Mouse (Mus musculus) hindbrain, embryonic 13.5 days (tissue): Measurements from ENCODE around the gene Tcf20. TPM values are rescaled to one million over a fixed set of nuclear protein-coding genes. Genes with fewer than 3 reads are reported as not detected.

Experiments
- ATAC-seq: fragments of 200-750 bp; cut with Nextera tagmentation; 2 replicates; pipeline ENCODE4 v1.8.0; 2017; ENCODE audit warnings: moderate TSS enrichment; ENCODE audit not compliant: low FRiP score
- H3K27ac ChIP-seq: fragments of 300-500 bp; sonication (generic); 2 replicates; pipeline ENCODE4 v1.5.1; 2015; ENCODE audit warnings: inconsistent platforms, mild to moderate bottlenecking, moderate library complexity
- H3K27me3 ChIP-seq: fragments of 300-500 bp; sonication (generic); 2 replicates; pipeline ENCODE4 v1.6.1; 2015; ENCODE audit warnings: mild to moderate bottlenecking, inconsistent platforms
- H3K36me3 ChIP-seq: fragments of 300-500 bp; sonication (generic); 2 replicates; pipeline ENCODE4 v1.6.1; 2015; ENCODE audit warnings: mild to moderate bottlenecking, inconsistent platforms
- H3K4me1 ChIP-seq: fragments of 300-500 bp; sonication (generic); replicated peaks from 2 replicates; pipeline ENCODE4 v1.6.1; 2015; ENCODE audit warnings: inconsistent platforms
- H3K4me2 ChIP-seq: fragments of 300-500 bp; sonication (generic); 2 replicates; pipeline ENCODE4 v1.6.1; 2015; ENCODE audit warnings: inconsistent platforms, mild to moderate bottlenecking, moderate library complexity
- H3K4me3 ChIP-seq: fragments of 300-500 bp; sonication (generic); 2 replicates; pipeline ENCODE4 v1.5.1; 2015; ENCODE audit warnings: mild to moderate bottlenecking, inconsistent platforms
- H3K9ac ChIP-seq: fragments of 300-500 bp; sonication (generic); 2 replicates; pipeline ENCODE4 v1.6.1; 2015; ENCODE audit warnings: mild to moderate bottlenecking, inconsistent platforms
- H3K9me3 ChIP-seq: fragments of 300-500 bp; sonication (generic); 2 replicates; pipeline ENCODE4 v1.6.1; 2016; ENCODE audit warnings: inconsistent platforms
- WGBS: fragments of 180-500 bp; shearing (Covaris S2); methylation state at CpG from one replicate; pipeline ENCODE4 v1.1.7; 2015; 5-methylcytosine and 5-hydroxymethylcytosine counted together
- polyA plus RNA-seq: library from polyadenylated mRNA; unstranded; fragments of >200 nt; fragmentation: Nextera tagmentation; extraction: Ambion mirVana; gene quantifications from 2 replicates; pipeline ENCODE4 v1.2.1, GENCODE M21; 2015

The Tcf20 gene
- polyA plus RNA-seq, 1 experiment from 2014 or later: 11.8 TPM

DNA sequence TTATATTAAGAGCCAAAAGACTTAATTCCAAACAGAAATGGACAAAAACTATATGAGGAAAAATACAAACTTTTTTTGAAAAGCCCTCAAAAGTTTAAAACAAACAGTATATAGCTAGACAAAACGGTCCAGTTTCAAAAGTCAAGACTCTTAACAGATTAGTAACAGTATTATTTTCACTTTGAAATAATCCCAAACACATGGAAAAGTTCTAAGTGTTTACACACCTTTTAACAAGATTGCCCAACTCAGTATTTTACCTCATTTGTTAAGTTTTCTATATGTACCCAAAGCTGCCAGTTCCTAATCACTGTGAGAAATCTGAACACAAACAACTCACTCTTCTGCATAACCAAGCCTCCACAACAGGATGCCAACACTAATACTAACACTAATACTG, 124.0 kb downstream of the Tcf20 start:
- H3K27me3 ChIP-seq: no peaks in the 10 kb centered on the region
- 98% methylated on average over 1 of the region's 1 CpGs for WGBS
- H3K27ac ChIP-seq: no peak overlapping the region
- peaks cover 8% of the 10 kb centered on the region for H3K4me1 ChIP-seq
- no peaks in the 10 kb centered on the region for H3K9me3 ChIP-seq
- no peak overlapping the region for H3K9ac ChIP-seq
- H3K4me2 ChIP-seq: no peak overlapping the region
- H3K4me3 ChIP-seq: no peak overlapping the region
- no peak for ATAC-seq
- H3K36me3 ChIP-seq: no peaks in the 10 kb centered on the region

DNA sequence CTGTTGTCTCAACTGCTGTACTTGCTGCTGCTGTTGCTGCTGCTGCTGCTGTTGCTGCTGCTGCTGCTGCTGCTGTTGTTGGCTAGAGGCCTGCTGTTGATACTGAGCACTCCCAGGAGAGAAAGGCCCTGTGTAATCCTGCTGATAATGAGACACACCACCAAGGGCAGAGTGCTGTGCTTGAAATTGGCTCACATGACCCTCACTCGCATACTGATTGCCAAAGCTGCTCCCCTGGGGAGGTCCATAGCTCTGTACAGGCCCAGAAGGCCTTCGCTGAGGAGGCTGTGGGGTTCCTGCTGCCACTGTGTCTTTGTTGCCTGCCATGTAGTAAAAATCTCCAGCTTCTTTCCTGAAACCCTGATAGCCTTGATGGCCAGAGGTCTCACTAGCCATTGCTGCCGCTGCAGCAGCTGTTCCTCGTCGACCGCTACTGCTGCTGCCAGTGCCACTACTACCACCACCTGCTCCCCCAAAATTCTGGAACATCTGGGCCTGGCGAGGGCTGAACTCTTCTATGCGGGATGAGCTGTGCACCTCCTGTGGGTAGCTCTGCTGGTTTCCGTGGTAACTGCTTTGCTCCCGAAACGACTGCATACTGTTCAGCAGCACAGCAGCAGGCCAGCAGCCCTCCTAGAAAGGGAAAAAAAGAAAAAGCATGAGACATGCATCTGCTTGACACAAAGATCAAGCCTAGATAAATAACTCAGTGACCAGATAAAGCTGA, 130.9 kb downstream of the Tcf20 start:
- peaks cover 49% of the 10 kb centered on the region for H3K36me3 ChIP-seq
- WGBS: 26% methylated on average over 11 of the region's 11 CpGs
- H3K27me3 ChIP-seq: no peaks in the 10 kb centered on the region
- 0 out of 2 replicates have a peak overlapping the region, but pooled peaks have one; percentile 2 for H3K4me2 ChIP-seq
- H3K4me3 ChIP-seq: no peak overlapping the region
- H3K4me1 ChIP-seq: peaks cover 29% of the 10 kb centered on the region
- ATAC-seq: peak; percentile 75
- peak overlapping the region; percentile 90 for H3K27ac ChIP-seq
- no peaks in the 10 kb centered on the region for H3K9me3 ChIP-seq
- H3K9ac ChIP-seq: peak overlapping the region; percentile 56; the same call in 1 of the 2 replicates

DNA sequence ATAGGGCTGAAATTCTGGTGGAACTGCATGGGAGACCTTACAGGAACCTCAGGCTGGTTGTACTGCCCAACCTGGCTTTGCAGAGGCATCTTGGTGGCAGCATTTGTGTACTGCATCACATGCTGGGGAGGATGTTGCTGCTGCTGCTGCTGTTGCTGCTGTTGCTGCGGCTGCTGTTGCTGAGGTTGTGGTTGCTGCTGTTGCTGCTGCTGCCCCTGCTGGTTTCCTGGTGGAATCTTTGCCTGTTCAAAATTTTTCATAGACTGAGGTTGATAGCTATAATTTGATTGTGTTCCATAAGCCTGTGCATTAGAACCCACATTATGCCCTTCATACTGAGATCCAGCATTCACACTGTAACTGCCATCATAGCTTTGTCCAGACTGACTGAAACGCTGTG, 131.6 kb downstream of the Tcf20 start:
- Histone ChIP-seq H3K4me2 (no peak overlapping the region), H3K4me1 (peaks cover 29% of the 10 kb centered on the region), H3K9me3 (no peaks in the 10 kb centered on the region), H3K27ac (peak overlapping the region; percentile 90), H3K36me3 (peaks cover 56% of the 10 kb centered on the region), H3K27me3 (no peaks in the 10 kb centered on the region), H3K9ac (no peak overlapping the region; the same call in 1 of the 2 replicates), H3K4me3 (no peak overlapping the region)
- ATAC-seq: no peak
- WGBS: 91% methylated on average over 2 of the region's 2 CpGs

DNA sequence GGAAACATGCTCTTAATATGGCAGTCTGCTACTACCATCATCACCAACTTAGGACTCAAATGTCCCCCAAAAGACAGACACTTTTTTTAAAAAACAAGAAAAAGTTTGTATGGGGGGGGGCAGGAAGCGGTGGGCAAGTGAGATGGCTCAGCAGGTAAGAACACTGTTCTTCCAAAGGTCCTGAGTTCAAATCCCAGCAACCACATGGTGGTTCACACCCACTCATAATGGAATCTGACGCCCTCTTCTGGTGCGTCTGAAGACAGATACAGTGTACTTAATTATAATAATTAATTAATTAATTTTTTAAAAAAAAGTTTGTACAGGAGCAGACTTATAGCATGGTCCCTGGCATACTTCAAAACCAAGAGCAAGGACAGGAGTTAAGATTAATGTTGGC, 148.5 kb downstream of the Tcf20 start:
- no peaks in the 10 kb centered on the region for H3K27me3 ChIP-seq
- H3K4me1 ChIP-seq: no peaks in the 10 kb centered on the region
- H3K9me3 ChIP-seq: no peaks in the 10 kb centered on the region
- peaks cover 2% of the 10 kb centered on the region; the same call in 1 of the 2 replicates for H3K36me3 ChIP-seq
- no peak overlapping the region for H3K27ac ChIP-seq
- no peak overlapping the region for H3K4me3 ChIP-seq
- H3K9ac ChIP-seq: no peak overlapping the region
- no peak overlapping the region for H3K4me2 ChIP-seq
- ATAC-seq: no peak
- WGBS: 90% methylated on average over 3 of the region's 3 CpGs

DNA sequence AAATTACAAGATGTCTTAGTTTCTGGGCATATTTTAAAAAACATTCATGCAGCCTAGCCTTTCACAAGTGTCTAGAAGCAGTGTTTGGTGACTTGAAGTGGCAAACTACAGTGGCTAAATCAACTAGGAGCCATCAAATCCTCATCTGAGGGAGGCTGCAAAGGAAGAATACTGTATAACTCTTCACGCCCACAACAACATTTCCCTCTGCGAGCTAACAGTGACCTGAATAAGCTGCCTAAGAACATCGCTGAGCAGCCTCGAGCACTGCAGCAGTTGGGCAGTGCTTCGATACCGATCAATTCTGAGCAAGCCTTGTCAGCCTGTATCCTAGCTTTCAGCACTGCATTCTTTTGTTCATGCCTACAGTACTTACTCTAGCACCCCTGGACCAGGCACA, 157.8 kb downstream of the Tcf20 start:
- 0 out of 2 replicates have a peak, but pooled peaks cover 3% of the 10 kb centered on the region for H3K4me1 ChIP-seq
- H3K27ac ChIP-seq: no peak overlapping the region
- H3K9me3 ChIP-seq: no peaks in the 10 kb centered on the region
- no peaks in the 10 kb centered on the region for H3K36me3 ChIP-seq
- no peak for ATAC-seq
- no peak overlapping the region for H3K4me3 ChIP-seq
- H3K4me2 ChIP-seq: no peak overlapping the region
- WGBS: 87% methylated on average over 6 of the region's 6 CpGs
- H3K27me3 ChIP-seq: no peaks in the 10 kb centered on the region
- no peak overlapping the region for H3K9ac ChIP-seq

DNA sequence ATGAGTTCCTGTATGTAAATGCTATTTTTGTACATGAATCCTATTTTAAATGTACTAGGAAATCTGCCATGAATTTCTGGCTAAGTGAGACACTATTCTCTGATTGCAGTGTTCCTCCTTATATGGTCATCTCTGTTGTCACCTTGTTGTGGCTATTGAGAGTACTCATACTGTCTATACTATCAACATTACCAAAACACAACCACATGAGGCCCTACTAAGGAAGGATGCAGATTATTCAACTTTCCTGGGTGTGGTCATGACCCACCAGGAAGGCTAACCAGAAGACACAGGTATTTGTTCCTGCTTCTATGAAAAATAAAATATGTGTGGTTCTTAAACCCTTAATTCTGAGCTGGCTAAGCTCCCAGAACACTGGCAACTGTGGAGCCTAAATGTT, 161.8 kb downstream of the Tcf20 start:
- 0 out of 2 replicates have a peak, but pooled peaks cover 6% of the 10 kb centered on the region for H3K4me1 ChIP-seq
- H3K27me3 ChIP-seq: no peaks in the 10 kb centered on the region
- H3K4me2 ChIP-seq: no peak overlapping the region
- H3K36me3 ChIP-seq: peaks cover 4% of the 10 kb centered on the region; the same call in 1 of the 2 replicates
- no peaks in the 10 kb centered on the region for H3K9me3 ChIP-seq
- no peak overlapping the region for H3K4me3 ChIP-seq
- no peak overlapping the region for H3K27ac ChIP-seq
- H3K9ac ChIP-seq: no peak overlapping the region
- ATAC-seq: no peak

DNA sequence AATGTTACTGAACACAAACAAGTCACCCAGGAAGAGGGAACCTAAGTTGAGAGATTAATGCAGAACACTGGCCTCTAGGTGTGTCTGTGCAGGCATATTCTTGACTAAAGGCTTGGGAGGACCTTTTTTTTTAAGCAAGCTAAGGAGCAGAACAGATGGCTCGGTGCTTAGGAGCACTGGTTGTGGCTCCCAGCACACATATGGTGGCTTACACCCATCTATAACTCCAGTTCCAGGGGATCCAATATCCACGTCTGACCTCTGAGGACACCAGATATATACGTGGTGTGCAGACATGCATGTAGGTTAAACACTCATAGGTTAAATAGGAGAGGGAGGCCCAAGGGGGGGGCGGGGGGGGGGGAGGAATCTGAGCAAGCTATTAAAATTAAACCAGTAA, 165.3 kb downstream of the Tcf20 start:
- Histone ChIP-seq H3K36me3 (peaks cover 4% of the 10 kb centered on the region; the same call in 1 of the 2 replicates), H3K27ac (no peak overlapping the region), H3K4me2 (no peak overlapping the region), H3K4me1 (0 out of 2 replicates have a peak, but pooled peaks cover 4% of the 10 kb centered on the region), H3K9me3 (no peaks in the 10 kb centered on the region), H3K9ac (no peak overlapping the region), H3K27me3 (no peaks in the 10 kb centered on the region), H3K4me3 (no peak overlapping the region)
- ATAC-seq: no peak
- WGBS: 73% methylated on average over 3 of the region's 4 CpGs

DNA sequence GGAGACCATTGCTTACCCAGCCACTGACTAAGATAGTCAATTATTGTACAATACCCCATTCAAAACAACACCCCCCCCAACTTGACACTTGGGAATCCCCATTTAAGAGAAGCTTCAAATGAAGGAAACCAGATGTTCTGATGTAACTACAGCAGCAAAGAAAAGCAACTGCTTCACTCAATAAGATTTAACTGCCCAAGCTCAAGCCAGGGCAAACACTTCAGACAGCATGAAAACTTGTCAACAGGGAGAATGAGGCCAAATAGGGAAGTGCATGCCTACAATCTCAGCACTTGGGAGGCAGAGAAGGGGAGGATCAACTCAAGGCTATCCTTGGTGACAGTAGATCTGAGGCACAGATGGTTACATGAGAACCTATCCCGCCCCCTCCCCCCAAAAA, 166.0 kb downstream of the Tcf20 start:
- Histone ChIP-seq H3K27me3 (no peaks in the 10 kb centered on the region), H3K9ac (no peak overlapping the region), H3K4me1 (0 out of 2 replicates have a peak, but pooled peaks cover 4% of the 10 kb centered on the region), H3K4me2 (no peak overlapping the region), H3K27ac (no peak overlapping the region), H3K9me3 (no peaks in the 10 kb centered on the region), H3K36me3 (peaks cover 4% of the 10 kb centered on the region; the same call in 1 of the 2 replicates), H3K4me3 (no peak overlapping the region)
- no peak for ATAC-seq
- 92% methylated on average over 1 of the region's 1 CpGs for WGBS

DNA sequence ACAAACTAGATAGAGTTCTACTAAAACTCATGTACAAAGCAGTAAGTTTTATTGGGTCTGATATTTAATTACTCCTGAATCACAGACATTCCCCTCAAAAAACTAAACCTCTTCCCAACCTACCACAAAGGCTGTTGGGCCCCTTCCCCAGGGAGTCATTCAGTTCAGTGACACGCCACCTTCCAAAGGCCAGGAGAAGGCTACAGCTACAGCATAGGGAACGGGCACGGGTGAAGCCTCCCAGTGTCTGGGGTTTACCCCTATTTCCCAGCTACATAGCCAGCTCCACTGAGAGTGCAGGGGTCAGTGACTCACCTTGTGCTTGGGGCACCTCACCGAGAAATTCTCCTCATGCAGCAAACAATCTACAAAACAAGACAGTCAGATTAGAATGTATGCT, 172.4 kb downstream of the Tcf20 start:
- Histone ChIP-seq H3K27ac (no peak overlapping the region), H3K27me3 (no peaks in the 10 kb centered on the region), H3K4me3 (no peak overlapping the region), H3K9me3 (no peaks in the 10 kb centered on the region), H3K4me1 (no peaks in the 10 kb centered on the region), H3K9ac (no peak overlapping the region), H3K4me2 (no peak overlapping the region), H3K36me3 (peaks cover 27% of the 10 kb centered on the region)
- no peak for ATAC-seq
- WGBS: 84% methylated on average over 4 of the region's 4 CpGs

DNA sequence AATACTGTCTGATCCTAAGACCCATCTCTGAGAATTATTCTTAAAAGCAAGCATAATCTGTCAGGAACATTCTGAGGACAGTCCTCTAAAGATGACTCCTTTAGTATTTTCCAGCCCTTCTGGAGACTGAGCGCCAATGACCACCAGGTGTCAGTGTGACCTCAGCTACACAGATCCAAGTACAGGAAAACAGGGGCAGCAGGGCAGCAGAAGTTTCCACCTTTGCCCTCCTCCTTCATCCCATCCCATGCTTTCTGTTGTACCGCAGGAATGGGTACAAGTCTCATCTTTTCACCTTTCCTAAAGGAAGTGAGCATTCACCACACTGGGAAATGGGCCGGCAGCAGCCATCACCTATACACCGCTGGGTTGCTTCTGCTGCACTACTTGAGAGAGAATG, 172.9 kb downstream of the Tcf20 start:
- no peaks in the 10 kb centered on the region for H3K27me3 ChIP-seq
- WGBS: 65% methylated on average over 4 of the region's 4 CpGs
- no peaks in the 10 kb centered on the region for H3K9me3 ChIP-seq
- ATAC-seq: no peak
- peaks cover 3% of the 10 kb centered on the region for H3K4me1 ChIP-seq
- H3K9ac ChIP-seq: no peak overlapping the region
- peaks cover 27% of the 10 kb centered on the region for H3K36me3 ChIP-seq
- no peak overlapping the region for H3K4me3 ChIP-seq
- H3K4me2 ChIP-seq: no peak overlapping the region
- no peak overlapping the region for H3K27ac ChIP-seq

DNA sequence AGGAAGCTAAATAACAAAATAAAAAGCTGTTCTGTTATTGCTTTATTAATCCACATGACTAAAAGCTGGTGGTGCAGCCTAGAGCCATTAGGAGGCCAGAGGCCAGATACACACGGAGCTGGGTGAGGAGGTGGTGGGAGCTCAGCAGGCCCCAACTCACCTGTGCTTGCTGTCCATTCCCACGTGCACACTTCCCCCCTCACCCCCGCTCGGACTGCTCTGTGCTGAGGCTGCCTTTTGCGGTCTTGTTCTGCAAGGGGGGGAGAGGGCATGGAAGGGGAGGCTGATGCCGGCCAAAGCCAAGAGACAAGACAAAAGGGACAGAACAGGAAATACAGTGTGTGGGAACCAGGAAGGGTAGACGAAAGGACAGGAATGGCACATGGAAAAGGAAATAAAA, 173.4 kb downstream of the Tcf20 start:
- Histone ChIP-seq H3K9ac (no peak overlapping the region), H3K9me3 (no peaks in the 10 kb centered on the region), H3K4me2 (no peak overlapping the region), H3K27me3 (no peaks in the 10 kb centered on the region), H3K4me1 (peaks cover 8% of the 10 kb centered on the region), H3K4me3 (no peak overlapping the region), H3K36me3 (peaks cover 27% of the 10 kb centered on the region), H3K27ac (no peak overlapping the region)
- WGBS: 89% methylated on average over 7 of the region's 7 CpGs
- no peak for ATAC-seq

DNA sequence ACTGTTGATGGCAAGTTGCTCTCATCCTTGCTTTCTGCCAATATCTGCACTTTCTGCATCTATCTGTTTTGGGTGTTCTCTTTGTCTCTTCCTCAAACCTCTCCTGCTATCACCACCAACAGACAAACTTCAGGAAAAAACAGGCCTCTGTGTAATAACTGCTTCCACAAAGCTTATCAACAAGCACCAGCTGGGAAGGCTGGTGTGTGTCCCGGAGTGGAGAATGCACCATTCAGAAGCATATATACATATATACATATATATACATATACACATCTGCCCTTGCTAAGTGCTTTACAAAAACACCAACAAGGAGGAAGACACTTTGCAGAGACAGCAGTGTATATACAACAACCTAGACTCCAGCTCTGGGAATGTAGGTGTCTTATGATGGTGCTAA, 177.1 kb downstream of the Tcf20 start:
- Histone ChIP-seq H3K36me3 (peaks cover 27% of the 10 kb centered on the region), H3K27ac (no peak overlapping the region), H3K9me3 (no peaks in the 10 kb centered on the region), H3K4me1 (peaks cover 10% of the 10 kb centered on the region), H3K27me3 (no peaks in the 10 kb centered on the region), H3K9ac (no peak overlapping the region), H3K4me3 (no peak overlapping the region), H3K4me2 (no peak overlapping the region)
- WGBS: 90% methylated on average over 1 of the region's 1 CpGs
- ATAC-seq: no peak

DNA sequence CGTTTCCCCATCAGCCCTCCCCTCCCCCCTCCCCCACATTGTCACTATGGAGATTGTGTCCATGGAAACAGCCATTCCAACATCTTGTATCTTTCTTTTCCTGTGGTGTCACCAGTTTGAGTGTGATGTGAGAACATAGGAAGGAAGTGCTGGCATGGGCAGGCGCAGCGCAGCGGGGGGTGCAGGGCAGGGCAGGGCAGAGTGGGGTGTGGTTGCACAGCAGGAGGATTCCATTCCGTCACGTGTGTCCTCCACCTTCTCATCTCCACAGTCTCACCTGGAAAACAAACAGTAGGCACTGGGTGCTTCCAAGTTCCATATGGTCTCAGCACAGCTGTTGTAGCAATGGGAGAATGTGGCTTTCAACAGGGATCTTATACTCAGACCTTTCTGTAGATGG, 178.2 kb downstream of the Tcf20 start:
- 44% methylated on average over 6 of the region's 6 CpGs for WGBS
- Histone ChIP-seq H3K4me3 (no peak overlapping the region), H3K27me3 (no peaks in the 10 kb centered on the region)

More for the DNA sequence above, 178.2 kb downstream of the Tcf20 start:
- Histone ChIP-seq H3K9ac (no peak overlapping the region), H3K4me1 (peaks cover 10% of the 10 kb centered on the region), H3K36me3 (peaks cover 27% of the 10 kb centered on the region), H3K27ac (no peak overlapping the region), H3K9me3 (no peaks in the 10 kb centered on the region), H3K4me2 (no peak overlapping the region)
- no peak for ATAC-seq
